27 mouse cellular contexts compared by ENCODE assay signal in genomic region chr2:169747114-169747642, GRCm38 (mm10).
DNase-seq lines count a peak whose midpoint lies in the region; ATAC-seq and TF ChIP-seq lines count a peak whose summit lies in the region.
"Had no signal": no experiment of that assay in that cellular context is flagged by ENCODE, and none has a peak within 500 bp of the region (broad histone marks: within the 10 kb centered on the region; RNA-seq: fewer than 3 reads in every experiment).

No protein-coding gene starts in this region.

- H3K9ac ChIP-seq in heart, embryonic 11.5 days (ENCODE audit: low read depth, low read length) = no peak overlapping the region
- H3K9ac ChIP-seq in heart, embryonic 12.5 days = no peak overlapping the region
- no peak overlapping the region for H3K9ac ChIP-seq in limb, embryonic 15.5 days
- H3K9ac ChIP-seq in liver, embryonic 15.5 days = no peak overlapping the region
- H3K9ac ChIP-seq: embryonic facial prominence, embryonic 12.5 days; hindbrain, embryonic 15.5 days; lung, embryonic 15.5 days; stomach, embryonic 15.5 days had no signal

- H3K27ac ChIP-seq in heart, embryonic 11.5 days (ENCODE audit: low read depth, low read length) = peak overlapping the region; percentile 50; the same call in 1 of the 2 replicates
- H3K27ac ChIP-seq in heart, embryonic 12.5 days (ENCODE audit: poor library complexity, severe bottlenecking) = no peak overlapping the region
- H3K27ac ChIP-seq in limb, embryonic 10.5 days = peak overlapping the region; percentile 25; the same call in 1 of the 2 replicates
- peak overlapping the region; percentile 47 for H3K27ac ChIP-seq in limb, embryonic 15.5 days
- H3K27ac ChIP-seq in liver, embryonic 15.5 days (replicated peaks) = no peak overlapping the region; the same call in 1 of the 2 replicates
- no peak overlapping the region for H3K27ac ChIP-seq in cerebellum, adult 2 months (ENCODE audit: insufficient read depth, low read length)
- H3K27ac ChIP-seq: embryonic facial prominence, embryonic 12.5 days; hindbrain, embryonic 10.5 days; hindbrain, embryonic 15.5 days; kidney, postnatal 0 days; lung, embryonic 15.5 days; midbrain, embryonic 10.5 days; stomach, embryonic 15.5 days had no signal

- WGBS in heart, embryonic 11.5 days (ENCODE audit: insufficient replicate concordance) = 42% methylated on average over 7 of the region's 7 CpGs
- 40% methylated on average over 7 of the region's 7 CpGs for WGBS in heart, embryonic 12.5 days
- WGBS in limb, embryonic 10.5 days = 47% methylated on average over 7 of the region's 7 CpGs
- WGBS in limb, embryonic 15.5 days = 34% methylated on average over 7 of the region's 7 CpGs
- WGBS in liver, embryonic 15.5 days (ENCODE audit: insufficient replicate concordance) = 41% methylated on average over 7 of the region's 7 CpGs
- 93% methylated on average over 7 of the region's 7 CpGs for WGBS in cerebellum, adult 2 months

- H3K4me2 ChIP-seq in heart, embryonic 11.5 days = no peak overlapping the region
- no peak overlapping the region for H3K4me2 ChIP-seq in heart, embryonic 12.5 days
- no peak overlapping the region for H3K4me2 ChIP-seq in limb, embryonic 15.5 days
- H3K4me2 ChIP-seq in liver, embryonic 15.5 days = no peak overlapping the region
- H3K4me2 ChIP-seq: embryonic facial prominence, embryonic 12.5 days; hindbrain, embryonic 15.5 days; lung, embryonic 15.5 days; stomach, embryonic 15.5 days had no signal

- H3K9me3 ChIP-seq in heart, embryonic 11.5 days (replicated peaks; ENCODE audit: control insufficient read depth, low read length) = no peaks in the 10 kb centered on the region
- H3K9me3 ChIP-seq in heart, embryonic 12.5 days (replicated peaks) = no peaks in the 10 kb centered on the region
- no peaks in the 10 kb centered on the region for H3K9me3 ChIP-seq in limb, embryonic 10.5 days (replicated peaks)
- no peaks in the 10 kb centered on the region for H3K9me3 ChIP-seq in limb, embryonic 15.5 days
- no peaks in the 10 kb centered on the region for H3K9me3 ChIP-seq in liver, embryonic 15.5 days (replicated peaks)
- H3K9me3 ChIP-seq: hindbrain, embryonic 10.5 days; hindbrain, embryonic 15.5 days; lung, embryonic 15.5 days; stomach, embryonic 15.5 days had no signal

- no peak for TF ChIP-seq POLR2A in cerebellum, adult 2 months (IDR thresholded peaks at IDR 0.05; ENCODE audit: borderline replicate concordance, insufficient read depth, low read length)

- no peaks in the 10 kb centered on the region for H3K27me3 ChIP-seq in heart, embryonic 11.5 days (ENCODE audit: control insufficient read depth, insufficient read depth, low read length)
- no peaks in the 10 kb centered on the region for H3K27me3 ChIP-seq in heart, embryonic 12.5 days (replicated peaks)
- no peaks in the 10 kb centered on the region for H3K27me3 ChIP-seq in limb, embryonic 10.5 days (ENCODE audit: low read depth, poor library complexity, severe bottlenecking)
- H3K27me3 ChIP-seq in limb, embryonic 15.5 days = no peaks in the 10 kb centered on the region
- no peaks in the 10 kb centered on the region for H3K27me3 ChIP-seq in liver, embryonic 15.5 days
- no peaks in the 10 kb centered on the region for H3K27me3 ChIP-seq in cerebellum, adult 2 months (ENCODE audit: control insufficient read depth, insufficient read depth, low read length)
- H3K27me3 ChIP-seq: embryonic facial prominence, embryonic 12.5 days; hindbrain, embryonic 15.5 days; lung, embryonic 15.5 days; stomach, embryonic 15.5 days had no signal

- H3K4me1 ChIP-seq in heart, embryonic 11.5 days (ENCODE audit: control insufficient read depth, insufficient read depth, low read length) = peaks cover 18% of the 10 kb centered on the region
- H3K4me1 ChIP-seq in heart, embryonic 12.5 days (replicated peaks) = peaks cover 20% of the 10 kb centered on the region
- peaks cover 49% of the 10 kb centered on the region for H3K4me1 ChIP-seq in limb, embryonic 10.5 days
- peaks cover 31% of the 10 kb centered on the region for H3K4me1 ChIP-seq in limb, embryonic 15.5 days
- H3K4me1 ChIP-seq in liver, embryonic 15.5 days (replicated peaks) = peaks cover 13% of the 10 kb centered on the region; the same call in 1 of the 2 replicates
- no peaks in the 10 kb centered on the region; the same call in 1 of the 2 replicates for H3K4me1 ChIP-seq in cerebellum, adult 2 months (ENCODE audit: control insufficient read depth, insufficient read depth, low read length)

- no peak for DNase-seq in limb, embryonic 10.5 days (ENCODE audit: low spot score)
- DNase-seq in adrenal gland, postnatal 10 days = no peak
- DNase-seq in cerebellum, adult 2 months = no peak
- DNase-seq: adrenal gland, postnatal 36 days; cerebellum, adult 8-10 months; cerebellum, postnatal 36 days; embryo, embryonic 11 days; heart, postnatal 10 days; kidney, adult 18-20 months; kidney, postnatal 4 days; layer of hippocampus, postnatal 36 days; right cerebral cortex, postnatal 25 days had no signal

- no peak overlapping the region for H3K4me3 ChIP-seq in heart, embryonic 11.5 days (ENCODE audit: low read depth, low read length)
- H3K4me3 ChIP-seq in heart, embryonic 12.5 days = no peak overlapping the region
- no peak overlapping the region for H3K4me3 ChIP-seq in limb, embryonic 10.5 days
- H3K4me3 ChIP-seq in limb, embryonic 15.5 days = no peak overlapping the region
- H3K4me3 ChIP-seq in liver, embryonic 15.5 days (replicated peaks) = no peak overlapping the region
- no peak overlapping the region for H3K4me3 ChIP-seq in cerebellum, adult 2 months (replicated peaks; ENCODE audit: insufficient read depth, low read depth, low read length)
- H3K4me3 ChIP-seq: embryonic facial prominence, embryonic 12.5 days; hindbrain, embryonic 10.5 days; hindbrain, embryonic 15.5 days; lung, embryonic 15.5 days; midbrain, embryonic 10.5 days; stomach, embryonic 15.5 days had no signal

- TF ChIP-seq CTCF in cerebellum, adult 2 months (IDR thresholded peaks at IDR 0.05; ENCODE audit: borderline replicate concordance, insufficient read depth, low read depth, low read length) = no peak

- H3K36me3 ChIP-seq in heart, embryonic 11.5 days (ENCODE audit: control insufficient read depth, insufficient read depth, low read length) = no peaks in the 10 kb centered on the region
- no peaks in the 10 kb centered on the region for H3K36me3 ChIP-seq in heart, embryonic 12.5 days
- H3K36me3 ChIP-seq in limb, embryonic 10.5 days = peaks cover 7% of the 10 kb centered on the region
- H3K36me3 ChIP-seq in limb, embryonic 15.5 days = no peaks in the 10 kb centered on the region
- H3K36me3 ChIP-seq in liver, embryonic 15.5 days (replicated peaks) = no peaks in the 10 kb centered on the region
- H3K36me3 ChIP-seq: embryonic facial prominence, embryonic 12.5 days; hindbrain, embryonic 10.5 days; hindbrain, embryonic 15.5 days; lung, embryonic 15.5 days; midbrain, embryonic 10.5 days; stomach, embryonic 15.5 days had no signal

- ATAC-seq in heart, embryonic 11.5 days (replicated peaks; ENCODE audit: insufficient number of reproducible peaks, low FRiP score, low TSS enrichment) = no peak; the same call in 1 of the 2 replicates
- ATAC-seq in heart, embryonic 12.5 days (ENCODE audit: insufficient number of reproducible peaks, low FRiP score) = no peak
- ATAC-seq in limb, embryonic 15.5 days (ENCODE audit: insufficient number of reproducible peaks, low FRiP score, low TSS enrichment, low read depth) = no peak
- peak; percentile 54 for ATAC-seq in liver, embryonic 15.5 days (ENCODE audit: insufficient read depth)
- ATAC-seq: CD4-positive, CD25-positive, alpha-beta regulatory T cell, adult 4 months; forebrain, embryonic 14.5 days; inflammation-experienced regulatory T-cells, adult 6 months; midbrain, embryonic 16.5 days had no signal

Comparison
In these comparisons a context has a peak if more than half of its experiments do, and no peak if none do; other contexts are left out.
1. H3K27ac ChIP-seq: peak in heart, embryonic 11.5 days (single experiment), limb, embryonic 10.5 days (single experiment) and limb, embryonic 15.5 days (single experiment); none in heart, embryonic 12.5 days (single experiment), liver, embryonic 15.5 days (single experiment) and cerebellum, adult 2 months (single experiment).